Mouse (Mus musculus) spleen, postnatal 36 days (tissue): ENCODE measurements at regions not wholly inside any gene's neighbourhood (a gene's known extent, or its start where the extent isn't known, plus 50 kb on each side); places are given as distances from the start of the nearest gene placed in this dataset.

Experiments
- DNase-seq, 2 experiments: peaks; one replicate each; pipeline ENCODE4 v3.0.0; 2022; ENCODE audit warnings: low spot score in 2 of 2, mixed read lengths in 1 of 2

DNA sequence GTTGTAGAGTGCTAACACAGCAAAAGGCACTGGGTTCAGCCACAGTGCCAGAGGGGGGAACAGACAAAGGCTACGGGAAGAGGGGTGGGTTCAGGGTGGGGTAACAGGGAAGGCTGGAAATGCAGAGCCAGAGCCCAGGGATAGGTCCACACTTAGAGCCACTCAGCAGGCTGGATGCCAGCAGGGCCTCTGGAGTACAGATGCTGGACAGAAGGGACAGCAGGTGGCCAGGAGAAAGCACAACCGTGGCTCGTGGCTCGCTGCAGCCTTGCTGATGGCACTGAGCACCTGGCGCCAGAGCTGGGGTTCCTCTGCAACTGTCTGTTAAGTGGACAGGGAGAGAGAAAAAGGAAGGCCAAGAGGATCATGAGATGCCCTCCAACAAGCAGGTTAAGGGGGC, 174.2 kb downstream of the Mroh4 start:
- DNase-seq = no peak

DNA sequence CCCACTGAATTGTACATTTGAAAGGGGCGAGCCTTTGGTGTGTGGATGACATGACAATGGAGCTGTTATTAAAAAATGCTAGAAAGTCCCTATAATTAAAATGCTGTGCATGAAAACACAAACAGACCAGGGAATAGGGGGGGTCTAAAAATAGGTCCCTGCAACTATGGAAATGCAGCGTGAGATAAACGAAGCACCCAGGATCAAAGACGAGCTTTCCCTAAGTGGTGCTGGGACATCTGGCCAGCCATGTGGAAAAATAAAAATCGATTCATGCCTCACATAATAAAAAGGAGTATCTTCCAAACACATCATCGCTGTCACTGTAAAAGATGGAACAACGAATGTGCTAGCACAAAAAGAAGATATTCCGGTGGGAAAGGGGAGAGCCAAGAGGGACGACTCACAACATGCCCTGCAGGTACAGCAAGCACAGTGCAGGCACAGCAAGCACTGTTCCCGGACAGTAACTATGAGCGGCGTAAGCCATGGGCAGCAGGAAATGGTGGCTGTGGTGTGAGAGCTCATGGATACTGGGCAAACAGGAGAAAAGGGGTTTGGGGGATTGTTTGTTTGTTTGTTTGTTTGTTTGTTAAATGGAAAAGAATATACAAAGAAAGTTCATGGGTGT, 176.7 kb downstream of the Mroh4 start:
- DNase-seq = no peak

DNA sequence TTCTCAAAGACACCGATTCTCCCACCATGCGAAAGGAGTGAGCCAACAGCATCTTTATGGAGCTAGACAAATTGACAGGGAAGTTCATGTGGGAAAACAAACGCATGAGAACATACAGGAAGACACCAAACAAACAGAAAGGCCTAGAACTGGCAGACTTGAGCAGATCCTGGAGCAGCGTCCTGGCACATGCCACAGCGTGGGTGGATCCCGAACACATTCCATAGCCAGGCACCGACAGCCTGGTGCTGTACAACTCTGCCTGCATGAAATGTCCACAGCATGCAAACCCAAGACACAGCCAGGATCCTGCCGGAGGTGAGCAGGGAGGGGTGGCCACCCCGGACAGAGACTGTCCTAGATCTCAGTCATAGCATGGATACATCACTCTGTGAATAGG, 177.2 kb downstream of the Mroh4 start:
- no peak for DNase-seq

DNA sequence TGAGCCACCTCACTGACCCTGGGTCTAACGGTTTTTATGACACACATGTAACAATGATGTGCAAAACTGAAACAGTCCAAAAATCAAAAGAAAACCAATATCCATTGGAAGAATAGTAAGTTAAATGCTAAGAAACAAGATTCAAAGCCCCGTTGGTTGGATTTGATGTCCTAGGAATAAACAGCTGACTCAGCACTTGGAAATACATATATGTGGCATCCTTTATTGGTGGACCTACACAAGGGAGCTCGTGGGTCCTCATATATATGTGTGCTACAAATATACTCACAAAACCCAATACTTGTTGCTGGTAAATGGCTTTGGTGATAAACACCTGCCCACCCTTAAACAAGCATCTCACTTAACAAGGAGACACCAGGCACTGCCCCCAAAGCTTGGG, 178.2 kb downstream of the Mroh4 start:
- DNase-seq = no peak

DNA sequence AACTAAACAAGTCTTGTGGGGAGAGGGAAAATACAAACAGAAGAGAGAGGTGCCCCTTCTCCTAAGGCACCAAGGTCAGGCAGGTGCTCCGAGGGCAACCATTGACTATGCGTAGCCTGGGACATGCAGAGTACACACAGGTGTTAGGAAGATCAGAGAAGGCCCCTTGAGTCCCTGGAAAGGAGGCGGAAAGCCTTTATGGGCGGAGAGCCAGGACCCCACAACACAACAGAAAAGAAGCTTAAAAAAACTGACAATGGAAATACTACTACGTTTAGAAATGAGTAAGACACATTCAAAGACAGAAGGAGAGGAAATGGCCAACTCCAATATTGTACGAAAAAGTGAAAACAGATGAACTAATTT, 179.5 kb downstream of the Mroh4 start:
- DNase-seq = no peak

DNA sequence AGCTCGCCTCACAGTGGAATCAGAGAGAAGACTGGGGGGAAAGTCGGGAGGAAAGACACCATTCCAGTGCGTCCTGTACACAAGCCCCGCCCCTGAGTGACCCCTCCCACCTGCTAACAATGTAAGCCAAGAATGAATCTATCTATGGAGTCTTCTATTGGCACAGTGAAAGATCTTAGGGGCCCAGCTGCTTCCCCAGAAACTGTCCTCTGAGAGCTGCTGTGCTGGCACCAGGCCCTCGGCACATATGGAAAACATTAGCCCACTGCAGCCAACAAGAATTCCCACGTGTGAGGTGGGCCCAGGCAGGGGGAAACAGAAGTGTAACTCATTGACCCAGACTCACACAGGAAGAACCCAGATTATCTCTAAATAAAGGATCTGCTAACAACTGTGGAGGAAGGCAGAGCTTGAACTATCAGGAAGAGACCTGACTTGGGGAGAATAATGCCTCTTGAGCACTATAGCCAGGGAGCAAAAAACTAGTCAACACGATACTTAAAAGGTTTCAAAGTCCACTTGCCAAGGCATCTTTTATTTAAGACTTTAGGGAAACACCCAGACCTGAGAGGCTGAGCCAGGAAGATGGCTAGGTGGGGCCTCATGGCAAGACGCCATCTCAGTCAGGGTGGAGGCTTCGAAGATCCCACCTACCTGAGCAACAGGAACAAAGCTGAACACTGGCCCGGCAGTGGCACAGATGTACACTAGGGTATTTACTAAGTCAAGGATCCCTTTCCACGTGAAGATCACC, 180.1 kb downstream of the Mroh4 start:
- DNase-seq = no peak

DNA sequence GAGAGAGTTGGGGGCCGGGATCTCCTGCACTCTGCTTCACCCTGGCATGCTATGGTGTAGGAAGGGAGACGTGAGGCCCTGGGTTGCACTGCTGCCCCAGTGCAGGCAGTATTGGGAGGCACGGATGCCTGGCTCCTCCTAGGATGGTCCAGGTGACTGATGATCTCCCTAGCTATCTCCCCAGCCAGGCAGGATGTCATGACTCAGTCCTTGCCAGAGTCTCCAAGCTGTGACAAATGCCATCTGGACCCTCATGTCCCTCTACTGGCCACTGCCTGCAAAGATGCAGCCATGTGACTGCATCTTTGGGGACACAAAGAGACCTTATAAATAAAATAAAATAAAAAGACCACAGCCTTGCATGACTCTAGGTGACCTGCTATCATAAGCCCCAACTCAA, 181.6 kb downstream of the Mroh4 start:
- DNase-seq = no peak

DNA sequence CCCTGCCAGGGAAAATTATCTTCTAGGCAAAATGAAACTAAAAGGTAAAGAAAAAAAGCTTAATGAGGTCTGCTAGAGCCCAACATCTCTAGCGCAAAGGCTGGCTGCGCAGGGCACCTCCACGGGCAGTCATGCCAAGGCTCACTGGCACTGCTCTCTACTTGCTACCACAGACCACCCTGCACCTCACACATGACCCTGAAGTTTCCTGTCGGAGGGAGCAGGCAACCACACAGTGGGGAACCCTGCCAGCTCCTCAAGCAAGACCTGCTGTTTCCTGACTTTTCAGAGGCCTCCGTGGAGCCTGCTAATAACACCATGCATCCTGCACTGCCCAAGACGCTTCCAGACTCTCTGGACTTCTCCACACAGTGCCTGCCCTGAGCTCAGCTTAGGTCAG, 182.3 kb downstream of the Mroh4 start:
- no peak for DNase-seq

DNA sequence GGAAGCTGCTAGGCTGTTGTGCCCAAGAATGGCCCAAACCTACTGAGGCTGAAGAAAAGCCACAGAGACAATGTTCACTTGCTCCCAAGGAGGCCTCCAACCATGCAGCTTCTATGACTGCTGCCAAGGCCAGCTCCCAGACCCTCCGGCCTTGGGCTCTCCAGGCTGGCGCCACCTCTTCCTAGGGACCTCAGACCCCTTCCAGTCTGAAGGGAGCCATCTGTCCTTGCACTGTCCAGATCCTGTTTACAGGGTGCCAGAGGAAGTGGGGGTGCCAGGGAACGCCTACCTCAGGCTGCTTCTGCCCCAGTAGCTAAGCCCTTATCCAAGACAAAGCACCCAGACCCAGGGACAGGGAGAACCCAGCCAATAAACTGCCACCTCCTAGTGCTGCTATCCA, 183.7 kb downstream of the Mroh4 start:
- DNase-seq = no peak

DNA sequence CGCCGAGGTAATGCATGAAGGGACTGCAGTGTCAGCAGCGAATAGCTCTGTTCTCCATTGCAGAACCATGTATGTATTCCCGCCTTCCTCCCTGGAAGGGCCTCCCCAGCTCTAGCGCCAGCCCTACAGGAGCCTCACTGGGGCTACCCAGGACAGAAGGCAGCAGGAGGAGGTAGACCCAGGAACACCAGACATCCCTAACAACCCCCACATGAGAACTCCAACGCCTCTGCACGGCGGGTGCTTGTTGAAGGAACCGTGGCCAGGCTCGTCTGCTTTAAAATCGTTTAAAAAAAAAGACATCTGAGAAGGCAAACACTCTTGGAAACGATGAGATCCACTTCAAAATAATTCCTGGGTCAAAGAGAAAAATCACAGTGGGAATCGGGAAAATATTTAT, 194.3 kb downstream of the Mroh4 start:
- DNase-seq = no peak

DNA sequence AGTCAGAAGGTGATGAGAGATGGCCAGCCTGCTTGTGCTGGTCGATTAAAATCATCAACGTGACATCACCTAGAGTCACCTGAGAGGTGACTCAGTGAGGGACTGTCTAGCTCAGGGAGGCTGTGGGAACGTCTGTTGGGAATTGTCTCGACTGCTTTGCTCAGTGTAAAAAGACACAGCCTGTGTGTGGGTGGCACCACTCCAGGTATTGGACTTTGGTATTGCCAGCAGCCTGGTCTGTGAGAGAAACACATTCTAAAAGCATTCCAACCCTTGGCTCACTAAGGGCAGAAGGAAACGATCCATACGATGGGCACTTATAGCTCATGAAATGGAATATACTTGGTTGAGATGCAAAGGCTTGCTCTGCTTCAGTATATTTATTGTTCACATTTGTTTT, 209.2 kb downstream of the Mroh4 start:
- DNase-seq = no peak

DNA sequence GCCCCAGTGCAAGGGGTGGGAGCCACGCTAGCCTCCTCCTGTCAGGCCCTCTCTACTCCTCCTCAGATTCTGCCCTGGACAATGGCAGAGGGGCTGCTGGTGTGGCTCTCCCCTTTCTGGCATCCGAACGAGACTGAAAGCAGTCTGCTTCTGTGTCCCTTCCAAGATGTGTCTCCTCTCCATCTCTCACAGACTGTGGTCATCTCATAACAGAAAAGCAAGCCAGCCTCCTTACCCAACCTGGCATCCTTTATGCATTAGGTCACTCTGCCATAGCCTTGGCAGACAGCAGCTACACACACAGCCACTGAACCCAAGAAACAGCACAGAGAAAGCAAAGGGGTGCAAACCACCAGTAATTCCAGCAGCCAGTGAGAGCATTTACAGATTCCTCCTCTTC, 213.2 kb downstream of the Mroh4 start:
- DNase-seq = no peak

DNA sequence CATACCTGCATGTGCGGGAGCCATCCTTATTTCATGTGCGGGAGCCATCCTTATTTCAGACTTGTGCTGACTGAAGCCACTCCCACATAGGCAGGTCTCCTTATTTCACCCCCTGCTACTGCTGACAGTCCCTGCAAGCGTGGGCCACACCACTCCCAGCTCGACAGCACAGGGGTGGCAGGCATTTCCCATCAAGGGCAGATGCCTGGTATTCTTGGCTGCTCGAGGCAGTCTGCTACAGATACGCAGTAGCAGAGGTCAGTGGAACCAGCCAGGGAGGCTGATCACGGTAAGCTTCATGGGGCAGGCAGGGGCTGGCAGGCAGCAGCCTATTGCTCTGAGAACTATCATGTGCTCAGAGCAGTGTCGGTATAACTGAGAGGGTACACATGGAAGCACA, 215.6 kb downstream of the Mroh4 start:
- no peak for DNase-seq

DNA sequence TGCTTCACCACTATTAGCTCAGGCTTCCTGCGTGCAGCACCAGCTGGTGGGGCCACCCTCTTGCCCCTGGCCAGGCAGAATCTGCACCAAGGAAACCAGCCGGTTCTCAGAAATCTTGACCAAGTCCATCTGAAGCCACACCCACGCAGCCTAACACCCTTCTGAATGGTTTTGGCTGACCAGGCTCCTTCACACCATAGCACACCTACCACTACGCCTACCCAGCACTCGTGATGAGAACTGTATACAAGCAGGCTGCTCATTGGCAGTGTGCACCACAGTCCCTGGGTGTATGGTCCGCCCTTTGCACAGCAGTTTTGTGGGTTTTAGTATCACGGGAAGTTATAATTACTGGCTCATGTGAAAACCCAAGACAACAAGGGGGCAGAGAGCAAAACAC, 217.5 kb downstream of the Mroh4 start:
- no peak for DNase-seq

DNA sequence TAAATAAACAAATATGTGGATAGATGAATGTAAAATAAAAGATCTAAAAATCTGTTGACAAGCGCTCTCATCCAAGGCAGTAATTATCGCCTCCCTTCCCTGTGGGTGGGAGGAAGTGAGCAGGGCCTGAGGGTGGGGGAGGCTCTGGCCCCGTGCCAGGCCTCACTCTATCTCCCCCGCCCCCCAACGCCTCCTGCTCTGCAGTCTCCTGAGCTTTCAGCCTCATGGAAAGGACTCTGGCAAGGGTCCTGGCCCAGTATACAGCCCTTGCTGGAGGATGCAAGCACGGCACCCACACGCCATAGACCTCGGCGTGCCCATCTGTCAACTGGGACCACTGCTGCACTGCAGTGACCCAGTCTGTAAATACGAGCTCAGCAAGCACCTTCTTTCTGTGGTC, 222.9 kb downstream of the Mroh4 start:
- DNase-seq = no peak

DNA sequence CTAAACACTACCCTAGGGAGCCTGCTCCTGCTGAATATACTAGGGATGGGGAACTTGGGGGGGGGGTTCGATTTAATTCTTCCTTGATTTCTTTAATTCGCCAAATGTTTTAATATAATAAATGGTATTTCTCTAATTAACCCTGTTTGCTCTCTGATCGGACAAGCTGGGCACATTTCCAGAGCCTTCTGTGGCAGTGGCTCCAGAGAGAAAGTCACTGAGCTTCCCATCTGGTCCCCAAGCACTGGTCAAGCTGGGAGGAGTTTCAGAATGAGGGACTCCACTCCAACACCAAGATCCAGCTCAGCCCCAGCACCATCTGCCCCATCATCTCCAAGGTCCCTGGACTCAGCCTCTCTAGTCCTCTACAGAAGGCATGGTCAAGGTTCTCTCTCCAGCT, 223.9 kb downstream of the Mroh4 start:
- DNase-seq = no peak

DNA sequence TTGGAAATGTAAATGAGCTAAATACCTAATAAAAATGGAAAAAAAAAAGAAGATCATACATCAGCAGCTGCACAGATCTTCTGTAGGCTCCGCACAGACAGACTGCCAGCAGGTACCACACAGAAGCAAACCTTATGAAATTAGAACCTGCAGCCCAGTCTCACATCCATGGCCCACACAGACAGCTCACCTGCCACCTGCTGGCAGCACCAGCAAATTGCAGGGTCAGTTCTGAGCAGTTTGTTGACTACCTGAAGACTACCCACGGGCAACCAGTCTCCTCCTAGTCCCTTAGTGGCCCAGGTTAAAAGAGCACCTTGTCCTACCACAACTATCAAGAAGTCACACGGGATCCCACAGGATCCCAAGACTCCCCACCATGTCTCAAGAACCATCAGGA, 225.1 kb downstream of the Mroh4 start:
- no peak for DNase-seq

DNA sequence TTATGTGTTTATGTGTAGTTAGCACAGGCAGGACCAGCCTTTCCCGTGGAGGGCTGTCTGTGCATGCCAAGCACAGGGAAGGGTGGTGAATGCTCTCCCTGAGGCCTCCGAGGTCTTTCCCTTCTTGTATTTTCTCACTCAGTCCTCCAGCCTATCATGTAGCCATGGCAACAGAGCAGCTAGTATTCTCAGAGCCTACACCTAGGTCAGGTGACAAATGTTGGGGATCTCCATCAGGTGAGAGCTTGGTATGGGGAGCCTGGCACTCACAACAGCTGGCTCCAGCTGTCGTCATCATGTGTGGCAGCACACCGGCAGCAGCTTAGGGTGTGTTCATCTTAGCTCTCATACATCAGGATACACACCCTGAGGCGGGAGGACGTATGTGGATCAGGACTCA, 231.3 kb downstream of the Mroh4 start:
- DNase-seq = no peak

DNA sequence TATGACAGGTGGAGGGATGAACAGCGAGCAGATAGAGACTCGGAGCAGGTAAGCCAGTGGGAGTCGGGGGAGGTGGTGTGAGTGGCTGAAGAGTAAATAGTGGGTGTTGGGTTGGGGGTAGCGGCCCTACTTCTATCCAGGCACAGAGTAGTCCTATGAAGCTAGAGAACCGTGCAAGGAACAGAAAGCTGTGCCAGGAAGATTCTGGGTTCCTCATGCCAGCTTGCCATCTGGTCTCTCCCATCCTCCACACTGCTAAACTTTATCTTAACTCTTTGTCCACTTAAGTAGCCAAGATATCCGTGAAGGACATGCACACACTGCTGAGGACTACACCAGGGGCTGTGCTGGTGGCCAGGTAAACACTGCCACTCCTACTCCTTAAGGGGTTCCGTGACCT, 234.9 kb downstream of the Mroh4 start:
- no peak for DNase-seq

DNA sequence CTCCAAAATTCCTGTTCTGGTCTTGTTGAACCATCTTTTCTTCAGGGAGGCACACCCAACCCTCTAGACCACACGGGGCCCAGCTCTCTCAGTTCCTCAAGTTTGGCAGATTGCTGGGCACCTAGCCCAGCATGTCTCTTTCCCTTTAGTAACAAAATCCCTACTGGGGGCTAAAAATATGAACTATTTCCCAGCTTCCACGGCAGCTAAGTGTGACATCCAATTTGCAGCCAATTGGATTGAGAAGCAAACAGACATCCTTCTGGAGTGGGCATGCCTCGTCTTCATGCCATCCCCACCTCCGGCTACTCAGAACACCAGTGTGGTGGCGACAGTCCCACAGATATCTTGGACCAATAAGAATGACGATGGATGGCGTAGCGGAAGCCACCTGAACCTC, 240.1 kb downstream of the Mroh4 start:
- DNase-seq = no peak

DNA sequence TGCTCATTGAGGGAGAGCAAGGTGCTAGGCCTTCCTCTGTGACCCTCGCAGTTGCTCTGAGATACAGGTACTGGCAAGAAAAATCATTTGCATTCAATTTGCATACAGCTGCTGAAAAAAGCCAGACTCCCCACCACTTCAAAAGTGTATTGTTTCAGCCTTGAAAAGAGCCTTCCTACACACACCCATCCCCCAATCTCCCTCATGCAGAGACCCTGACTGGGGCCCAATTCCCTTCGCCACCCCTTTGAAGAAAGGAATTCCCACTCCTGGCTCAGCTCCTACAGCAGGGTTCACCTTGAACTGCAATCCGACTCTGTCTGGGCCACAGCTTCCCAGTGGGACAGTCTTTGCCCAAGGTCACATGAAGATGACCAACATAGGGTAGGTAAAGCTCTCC, 248.6 kb downstream of the Mroh4 start:
- DNase-seq = no peak

DNA sequence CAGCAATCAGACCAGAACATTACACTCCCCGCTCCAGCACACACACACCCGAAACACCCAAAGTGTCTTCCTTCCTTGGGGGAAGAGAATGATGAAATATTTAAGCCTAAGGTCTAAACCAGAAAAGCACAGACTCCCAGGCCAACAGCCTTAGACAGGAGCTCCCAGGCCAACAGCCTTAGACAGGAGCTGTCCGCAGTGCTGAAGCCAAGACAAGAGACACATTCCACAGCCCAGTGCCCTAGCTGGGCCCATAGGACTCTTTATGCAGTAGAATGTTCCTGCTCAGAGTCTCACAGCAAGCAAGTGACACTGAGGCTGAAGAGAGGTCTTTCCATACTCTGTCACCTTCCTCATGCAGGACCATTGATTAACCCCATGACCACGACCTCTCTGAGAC, 253.6 kb downstream of the Mroh4 start:
- no peak for DNase-seq

DNA sequence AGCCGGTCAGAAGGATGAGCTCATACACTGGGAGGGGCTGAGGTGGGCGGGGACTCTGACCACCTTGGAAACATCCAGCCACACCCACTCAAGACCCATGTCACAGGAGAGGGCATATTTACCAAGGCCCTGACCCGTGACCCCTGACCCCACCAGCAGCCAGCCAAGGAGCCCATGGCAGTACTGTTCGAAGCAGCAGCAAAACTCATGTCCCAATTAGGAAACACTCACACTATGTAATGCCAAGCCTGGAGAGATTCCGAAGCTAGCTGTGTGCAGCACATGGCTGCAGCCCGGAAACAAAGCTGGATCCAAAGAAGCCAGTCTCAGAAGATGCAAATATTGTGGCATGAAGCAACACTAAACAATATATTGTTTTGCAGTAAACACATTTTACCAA, 256.8 kb downstream of the Mroh4 start:
- DNase-seq = no peak

DNA sequence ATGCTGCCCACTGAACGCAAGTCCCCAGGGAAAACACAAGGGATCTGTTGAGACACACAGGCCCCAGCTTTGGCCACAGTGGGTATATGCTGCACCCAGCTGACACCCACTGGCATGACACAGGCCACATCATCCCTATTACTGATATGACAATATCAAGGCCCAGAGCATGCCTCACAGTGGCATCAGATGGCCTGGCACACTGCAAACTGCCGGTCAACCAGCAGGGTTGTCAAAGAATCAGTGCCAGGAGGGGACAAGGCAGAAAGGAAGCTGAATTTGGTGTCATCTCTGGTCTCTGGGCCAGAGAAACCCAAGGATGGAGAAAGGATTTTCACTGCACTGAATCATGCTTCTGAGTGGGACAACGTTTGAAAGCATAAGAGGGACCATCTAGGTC, 266.7 kb downstream of the Mroh4 start:
- DNase-seq = no peak
